Mouse (Mus musculus): ENCODE data around the gene Lekr1.

Gene Lekr1

GRCm38 (mm10) chr3:65665977-65666766, at the start of gene Lekr1:
Lekr1 (plus strand) TSS chr3:65666228.
- peak; percentile 75 to 89 for DNase-seq (ENCODE audit: low spot score in 2 of 2)

- no peak for DNase-seq (ENCODE audit: low spot score in 2 of 2)
These were observed 48.5 kb upstream of the Lekr1 start for GRCm38 (mm10) chr3:65617507-65617906.

GRCm38 (mm10) chr3:65619340-65619739, 46.7 kb upstream of the Lekr1 start:
- no peak for DNase-seq (ENCODE audit: low spot score in 2 of 2)

GRCm38 (mm10) chr3:65623057-65623456, 43.0 kb upstream of the Lekr1 start:
- DNase-seq (ENCODE audit: low spot score in 2 of 2): no peak

- DNase-seq (ENCODE audit: low spot score in 2 of 2): no peak
These were observed 40.3 kb upstream of the Lekr1 start for GRCm38 (mm10) chr3:65625496-65626289.

- no peak for DNase-seq (ENCODE audit: low spot score in 2 of 2)
These were observed 39.6 kb upstream of the Lekr1 start for GRCm38 (mm10) chr3:65626290-65626914.

GRCm38 (mm10) chr3:65627021-65627706, 38.9 kb upstream of the Lekr1 start:
- no peak for DNase-seq (ENCODE audit: low spot score in 2 of 2)

GRCm38 (mm10) chr3:65627707-65628028, 38.4 kb upstream of the Lekr1 start:
- DNase-seq (ENCODE audit: low spot score in 2 of 2): no peak

- DNase-seq (ENCODE audit: low spot score in 2 of 2): no peak
These were observed 36.4 kb upstream of the Lekr1 start for GRCm38 (mm10) chr3:65629565-65630112.

GRCm38 (mm10) chr3:65633604-65634003, 32.4 kb upstream of the Lekr1 start:
- no peak for DNase-seq (ENCODE audit: low spot score in 2 of 2)

GRCm38 (mm10) chr3:65635983-65636382, 30.0 kb upstream of the Lekr1 start:
- DNase-seq (ENCODE audit: low spot score in 2 of 2): no peak

GRCm38 (mm10) chr3:65637313-65637712, 28.7 kb upstream of the Lekr1 start:
- DNase-seq (ENCODE audit: low spot score in 2 of 2): no peak

GRCm38 (mm10) chr3:65638896-65639295, 27.1 kb upstream of the Lekr1 start:
- no peak for DNase-seq (ENCODE audit: low spot score in 2 of 2)

GRCm38 (mm10) chr3:65639454-65640014, 26.5 kb upstream of the Lekr1 start:
- no peak for DNase-seq (ENCODE audit: low spot score in 2 of 2)

- no peak for DNase-seq (ENCODE audit: low spot score in 2 of 2)
These were observed 23.1 kb upstream of the Lekr1 start for GRCm38 (mm10) chr3:65642959-65643358.

GRCm38 (mm10) chr3:65643654-65644053, 22.4 kb upstream of the Lekr1 start:
- no peak for DNase-seq (ENCODE audit: low spot score in 2 of 2)

GRCm38 (mm10) chr3:65647592-65647991, 18.4 kb upstream of the Lekr1 start:
- DNase-seq (ENCODE audit: low spot score in 2 of 2): no peak

GRCm38 (mm10) chr3:65648913-65649312, 17.1 kb upstream of the Lekr1 start:
- DNase-seq (ENCODE audit: low spot score in 2 of 2): no peak

GRCm38 (mm10) chr3:65650156-65650815, 15.7 kb upstream of the Lekr1 start:
- no peak for DNase-seq (ENCODE audit: low spot score in 2 of 2)

GRCm38 (mm10) chr3:65654541-65655206, 11.4 kb upstream of the Lekr1 start:
- no peak for DNase-seq (ENCODE audit: low spot score in 2 of 2)

Measured in spleen, postnatal 10 days (tissue).